Mouse (Mus musculus) limb, embryonic 13.5 days (tissue): Measurements from ENCODE around the gene Gm6793. TPM values are rescaled to one million over a fixed set of nuclear protein-coding genes. Genes with fewer than 3 reads are reported as not detected.

Source experiments
- ATAC-seq: fragments of 200-750 bp; cut with Nextera tagmentation; 2 replicates; pipeline ENCODE4 v1.8.0; 2017; ENCODE audit warnings: low read depth, moderate number of reproducible peaks, moderate TSS enrichment; ENCODE audit not compliant: low FRiP score
- H3K27ac ChIP-seq: fragments of 300-500 bp; sonication (generic); 2 replicates; pipeline ENCODE4 v1.5.1; 2015; ENCODE audit warnings: inconsistent platforms, mild to moderate bottlenecking, moderate library complexity
- H3K27me3 ChIP-seq: fragments of 300-500 bp; sonication (generic); 2 replicates; pipeline ENCODE4 v1.6.1; 2015; ENCODE audit warnings: mild to moderate bottlenecking, inconsistent platforms
- H3K36me3 ChIP-seq: fragments of 300-500 bp; sonication (generic); 2 replicates; pipeline ENCODE4 v1.6.1; 2015; ENCODE audit warnings: inconsistent platforms, mild to moderate bottlenecking, moderate library complexity
- H3K4me1 ChIP-seq: fragments of 300-500 bp; sonication (generic); 2 replicates; pipeline ENCODE4 v1.6.1; 2015; ENCODE audit warnings: inconsistent platforms
- H3K4me2 ChIP-seq: fragments of 300-500 bp; sonication (generic); replicated peaks from 2 replicates; pipeline ENCODE4 v1.6.1; 2015; ENCODE audit warnings: inconsistent platforms, mild to moderate bottlenecking, moderate library complexity
- H3K4me3 ChIP-seq: fragments of 300-500 bp; sonication (generic); 2 replicates; pipeline ENCODE4 v1.5.1; 2015; ENCODE audit warnings: moderate library complexity, mild to moderate bottlenecking, inconsistent platforms
- H3K9ac ChIP-seq: fragments of 300-500 bp; sonication (generic); 2 replicates; pipeline ENCODE4 v1.6.1; 2015; ENCODE audit warnings: mild to moderate bottlenecking, inconsistent platforms
- H3K9me3 ChIP-seq: fragments of 300-500 bp; sonication (generic); 2 replicates; pipeline ENCODE4 v1.6.1; 2016; ENCODE audit warnings: inconsistent platforms
- WGBS: fragments of 180-500 bp; shearing (Covaris S2); methylation state at CpG from one replicate; pipeline ENCODE4 v1.1.7; 2015; 5-methylcytosine and 5-hydroxymethylcytosine counted together
- polyA plus RNA-seq: library from polyadenylated mRNA; unstranded; fragments of >200 nt; fragmentation: Nextera tagmentation; extraction: Ambion mirVana; gene quantifications from 2 replicates; pipeline ENCODE4 v1.2.1, GENCODE M21; 2015

The Gm6793 gene
- polyA plus RNA-seq, 1 experiment from 2014 or later: 0.45 TPM

DNA sequence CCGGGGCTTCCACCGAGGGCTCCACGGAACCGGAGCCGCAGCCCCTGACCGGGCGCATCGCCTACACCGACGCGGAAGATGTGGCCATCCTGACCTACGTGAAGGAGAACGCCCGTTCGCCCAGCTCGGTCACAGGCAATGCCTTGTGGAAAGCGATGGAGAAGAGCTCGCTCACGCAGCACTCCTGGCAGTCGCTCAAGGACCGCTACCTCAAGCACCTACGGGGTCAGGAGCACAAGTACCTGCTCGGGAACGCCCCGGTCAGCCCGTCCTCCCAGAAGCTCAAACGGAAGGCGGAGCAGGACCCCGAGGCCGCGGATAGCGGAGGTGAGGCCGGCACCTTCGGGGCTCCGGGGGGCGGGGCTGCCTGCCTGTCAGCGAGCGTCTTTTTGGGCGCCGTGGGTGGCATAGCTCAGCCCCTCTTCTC, 3.0 kb downstream of the Gm6793 start:
- peak overlapping the region; percentile 92 for H3K9ac ChIP-seq
- peak; percentile 12; the same call in 1 of the 2 replicates for ATAC-seq
- no peaks in the 10 kb centered on the region for H3K9me3 ChIP-seq
- peaks cover 29% of the 10 kb centered on the region for H3K36me3 ChIP-seq
- peak overlapping the region; percentile 88 for H3K27ac ChIP-seq
- no peaks in the 10 kb centered on the region for H3K27me3 ChIP-seq
- H3K4me2 ChIP-seq: peak overlapping the region; percentile 93
- peak overlapping the region; percentile 96 for H3K4me3 ChIP-seq
- H3K4me1 ChIP-seq: peaks cover 23% of the 10 kb centered on the region
- WGBS: 0% methylated on average over 40 of the region's 40 CpGs

DNA sequence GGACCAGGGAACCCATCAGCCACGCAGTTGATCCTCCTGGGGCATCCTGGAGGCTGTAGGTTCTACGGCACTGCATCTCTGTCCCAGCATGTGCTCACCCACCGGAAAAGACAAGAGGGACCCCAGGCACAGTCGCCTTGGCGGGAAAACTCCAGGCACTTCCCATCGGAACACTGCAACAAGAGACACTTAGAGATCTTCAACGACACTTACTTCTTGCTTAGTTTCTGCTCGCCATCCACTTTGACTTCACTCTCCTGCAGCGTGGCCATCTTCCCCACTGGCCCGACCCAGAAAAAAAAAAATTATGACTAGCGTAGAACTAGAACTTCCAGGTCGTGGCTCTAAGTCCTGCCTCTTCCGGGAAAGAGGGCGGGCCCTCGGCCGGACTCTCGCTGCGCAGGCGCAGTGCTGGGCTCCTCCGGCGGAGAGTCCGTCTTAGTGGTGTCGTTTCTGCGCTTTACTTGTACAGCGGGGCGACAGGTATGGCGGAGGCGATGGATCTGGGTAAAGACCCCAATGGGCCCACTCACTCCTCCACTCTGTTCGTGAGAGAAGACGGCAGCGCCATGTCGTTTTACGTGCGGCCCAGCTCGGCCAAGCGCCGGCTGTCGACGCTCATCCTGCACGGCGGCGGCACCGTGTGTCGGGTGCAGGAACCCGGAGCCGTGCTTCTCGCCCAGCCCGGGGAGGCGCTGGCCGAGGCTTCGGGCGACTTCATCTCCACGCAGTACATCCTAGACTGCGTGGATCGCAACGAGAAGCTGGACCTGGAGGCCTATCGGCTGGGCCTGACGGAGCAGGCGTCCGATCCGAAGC, 3.6 kb downstream of the Gm6793 start, which contains the start of the genes Kars and Terf2ip:
Gene Kars (minus strand): TSS at position 327 of the 819 bp plus-strand sequence.
Gene Terf2ip (plus strand): TSS at position 402 of the 819 bp plus-strand sequence.
- ATAC-seq: peak; percentile 94
- H3K36me3 ChIP-seq: peaks cover 29% of the 10 kb centered on the region
- peak within 1 kb of the TSS; percentile 92 for H3K9ac ChIP-seq
- H3K27ac ChIP-seq: peak within 1 kb of the TSS; percentile 88
- no peaks in the 10 kb centered on the region for H3K27me3 ChIP-seq
- H3K4me2 ChIP-seq: peak within 1 kb of the TSS; percentile 93
- WGBS: under 1% methylated on average over 61 of the region's 61 CpGs
- H3K4me1 ChIP-seq: peaks cover 23% of the 10 kb centered on the region
- peak within 1 kb of the TSS; percentile 96 for H3K4me3 ChIP-seq
- H3K9me3 ChIP-seq: no peaks in the 10 kb centered on the region

DNA sequence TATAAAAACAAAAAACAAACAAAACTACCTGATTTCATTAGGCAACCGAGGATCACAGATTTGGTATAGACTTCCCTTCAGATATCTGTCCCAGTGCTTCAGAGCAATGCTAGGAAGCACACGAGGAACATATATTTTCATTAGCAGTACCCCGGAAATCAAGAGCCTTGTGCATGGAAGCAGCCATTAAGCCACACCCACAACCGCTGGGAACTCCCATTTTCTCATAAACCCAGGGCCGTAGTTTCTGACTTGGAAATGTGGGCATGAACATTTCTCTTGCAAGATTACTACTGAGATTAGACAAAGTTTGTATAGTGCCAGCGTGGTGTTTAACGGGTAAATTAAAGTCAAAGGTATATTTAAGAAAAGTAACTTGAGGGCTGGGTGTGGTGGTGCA, 5.3 kb downstream of the Gm6793 start:
- Histone ChIP-seq H3K9me3 (no peaks in the 10 kb centered on the region), H3K4me1 (peaks cover 23% of the 10 kb centered on the region), H3K9ac (no peak overlapping the region), H3K4me3 (peak overlapping the region; percentile 96; the same call in 1 of the 2 replicates), H3K4me2 (peak overlapping the region; percentile 93), H3K36me3 (peaks cover 35% of the 10 kb centered on the region), H3K27me3 (no peaks in the 10 kb centered on the region), H3K27ac (no peak overlapping the region)
- no peak for ATAC-seq
- 84% methylated on average over 7 of the region's 7 CpGs for WGBS

DNA sequence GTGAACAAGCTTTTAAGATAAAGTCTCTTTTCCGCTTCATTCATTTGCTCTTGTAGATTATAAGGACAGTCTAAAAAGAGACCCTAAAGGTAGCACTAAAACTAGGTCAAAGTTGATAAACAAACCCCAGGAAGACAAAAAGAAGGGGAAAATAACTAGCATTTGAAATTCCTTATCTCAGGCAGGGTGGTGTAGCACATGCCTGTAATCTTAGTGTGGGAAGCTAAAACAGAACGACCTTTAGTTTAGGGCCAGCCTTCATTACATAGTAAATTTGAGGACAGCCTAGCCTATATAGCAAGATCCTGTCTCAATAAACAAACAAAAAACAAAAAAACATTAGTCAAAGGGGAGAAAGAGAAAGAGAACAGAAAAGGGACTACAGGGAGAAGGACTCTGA, 7.2 kb downstream of the Gm6793 start:
- ATAC-seq: no peak
- H3K36me3 ChIP-seq: peaks cover 51% of the 10 kb centered on the region
- no peak overlapping the region for H3K9ac ChIP-seq
- peaks cover 17% of the 10 kb centered on the region for H3K4me1 ChIP-seq
- no peaks in the 10 kb centered on the region for H3K9me3 ChIP-seq
- H3K4me2 ChIP-seq: no peak overlapping the region
- H3K4me3 ChIP-seq: no peak overlapping the region
- H3K27ac ChIP-seq: no peak overlapping the region
- no peaks in the 10 kb centered on the region for H3K27me3 ChIP-seq
- WGBS: 84% methylated on average over 2 of the region's 2 CpGs

DNA sequence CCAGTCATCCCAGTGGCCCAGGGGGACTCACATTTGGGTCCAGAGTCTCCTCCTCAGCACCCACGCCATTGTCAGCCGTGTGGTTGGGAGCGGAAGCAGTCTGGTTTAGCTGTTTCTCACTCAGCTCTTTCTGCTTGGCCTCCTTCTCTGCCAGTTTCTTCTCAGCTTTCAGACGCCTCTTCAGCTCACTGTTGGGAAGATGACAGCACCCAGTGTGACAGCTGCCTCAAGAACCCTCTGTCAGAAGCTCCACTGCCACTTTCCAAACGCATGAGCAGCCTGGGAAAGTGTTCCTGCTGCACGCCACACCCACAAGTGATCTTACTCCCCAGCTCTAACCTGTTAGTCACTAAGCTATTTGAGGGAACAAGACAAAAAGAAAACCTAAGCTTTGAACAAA, 9.2 kb downstream of the Gm6793 start:
- H3K4me1 ChIP-seq: peaks cover 12% of the 10 kb centered on the region
- 91% methylated on average over 6 of the region's 6 CpGs for WGBS
- peaks cover 72% of the 10 kb centered on the region for H3K36me3 ChIP-seq
- no peak overlapping the region for H3K4me3 ChIP-seq
- no peak for ATAC-seq
- no peak overlapping the region for H3K27ac ChIP-seq
- H3K4me2 ChIP-seq: no peak overlapping the region
- H3K9ac ChIP-seq: no peak overlapping the region
- no peaks in the 10 kb centered on the region for H3K9me3 ChIP-seq
- H3K27me3 ChIP-seq: no peaks in the 10 kb centered on the region

DNA sequence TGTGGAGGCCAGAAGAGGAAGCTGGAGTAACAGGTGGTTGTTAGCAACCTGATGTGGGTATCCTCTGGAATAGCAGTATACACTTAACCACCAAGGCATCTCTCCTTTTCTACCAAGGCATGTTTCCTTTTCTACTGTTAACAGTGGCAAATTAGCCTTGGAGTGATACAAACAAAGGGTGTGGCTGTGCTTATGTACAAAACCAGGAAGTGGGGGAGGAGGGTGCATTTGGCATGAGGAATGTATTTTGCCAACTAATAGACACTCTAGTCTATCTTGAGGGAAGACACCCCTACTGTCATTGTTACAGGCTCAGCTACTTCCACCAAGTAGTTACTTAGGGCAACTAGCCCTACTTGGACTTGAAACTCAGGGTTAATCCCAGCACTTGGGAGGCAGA, 10.1 kb downstream of the Gm6793 start:
- Histone ChIP-seq H3K27ac (no peak overlapping the region), H3K4me3 (no peak overlapping the region), H3K36me3 (peaks cover 81% of the 10 kb centered on the region), H3K9ac (no peak overlapping the region), H3K9me3 (no peaks in the 10 kb centered on the region), H3K27me3 (no peaks in the 10 kb centered on the region), H3K4me1 (peaks cover 4% of the 10 kb centered on the region), H3K4me2 (no peak overlapping the region)
- no peak for ATAC-seq

DNA sequence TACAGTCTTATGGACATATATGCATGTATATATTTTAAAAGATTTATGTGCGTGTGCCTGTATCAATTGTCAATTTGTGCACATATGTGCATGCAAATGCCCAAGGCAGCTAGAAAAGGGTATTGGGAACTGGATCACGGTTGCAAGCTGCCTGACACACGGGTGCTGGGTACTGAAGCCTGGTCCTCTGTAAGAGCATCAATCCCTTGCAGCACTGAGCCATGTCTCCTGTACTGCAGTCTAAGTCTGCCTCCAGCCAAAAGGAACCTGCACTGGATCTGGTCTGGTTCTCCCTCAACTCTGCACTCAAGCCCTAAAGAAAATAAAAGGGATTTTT, 22.2 kb downstream of the Gm6793 start:
- Histone ChIP-seq H3K9me3 (no peaks in the 10 kb centered on the region), H3K27me3 (no peaks in the 10 kb centered on the region), H3K4me2 (peak overlapping the region; percentile 74; the same call in 1 of the 2 replicates), H3K9ac (no peak overlapping the region), H3K4me3 (peak overlapping the region; percentile 61; the same call in 1 of the 2 replicates), H3K36me3 (peaks cover 67% of the 10 kb centered on the region), H3K27ac (no peak overlapping the region), H3K4me1 (peaks cover 7% of the 10 kb centered on the region; the same call in 1 of the 2 replicates)
- ATAC-seq: no peak
- 76% methylated on average over 3 of the region's 3 CpGs for WGBS

DNA sequence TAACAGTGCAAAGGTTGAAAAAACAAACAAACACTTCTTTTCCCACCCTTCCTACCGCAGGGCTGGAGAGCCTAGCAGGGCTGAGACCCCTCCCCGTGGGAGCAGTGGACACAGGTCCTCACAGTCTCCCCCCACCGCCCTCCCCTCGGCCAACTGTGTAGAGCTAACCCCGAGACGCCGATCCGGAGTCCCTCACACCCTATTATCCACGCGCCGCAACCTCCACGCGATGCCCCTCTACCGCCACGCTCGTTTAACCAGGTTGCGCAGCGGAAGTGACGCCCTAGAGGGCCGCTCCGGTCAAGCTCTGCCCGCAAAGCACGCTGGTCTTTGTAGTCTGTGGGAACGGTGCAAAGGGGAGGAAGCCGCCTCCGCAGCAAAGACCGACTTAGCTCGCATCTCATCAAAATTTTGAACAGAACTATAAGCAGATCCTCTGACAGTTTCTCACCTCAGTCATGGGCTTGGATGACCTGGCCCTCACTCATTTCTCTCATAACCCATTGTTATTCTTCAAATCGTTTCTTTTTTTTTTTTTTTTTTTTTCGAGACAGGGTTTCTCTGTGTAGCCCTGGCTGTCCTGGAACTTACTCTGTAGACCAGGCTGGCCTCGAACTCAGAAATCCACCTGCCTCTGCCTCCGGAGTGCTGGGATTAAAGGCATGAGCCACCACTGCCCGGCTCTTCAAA, 22.7 kb downstream of the Gm6793 start, which contains the start of gene Adat1:
Gene Adat1 (minus strand): TSS at position 290 of the 690 bp plus-strand sequence.
- peaks cover 7% of the 10 kb centered on the region; the same call in 1 of the 2 replicates for H3K4me1 ChIP-seq
- H3K9me3 ChIP-seq: no peaks in the 10 kb centered on the region
- H3K27me3 ChIP-seq: no peaks in the 10 kb centered on the region
- peak within 1 kb of the TSS; percentile 77 for H3K9ac ChIP-seq
- peak within 1 kb of the TSS; percentile 74 for H3K4me2 ChIP-seq
- peak within 1 kb of the TSS; percentile 61 for H3K4me3 ChIP-seq
- no peak within 1 kb of the TSS for H3K27ac ChIP-seq
- ATAC-seq: peak; percentile 97
- WGBS: 4% methylated on average over 33 of the region's 33 CpGs
- H3K36me3 ChIP-seq: peaks cover 67% of the 10 kb centered on the region

DNA sequence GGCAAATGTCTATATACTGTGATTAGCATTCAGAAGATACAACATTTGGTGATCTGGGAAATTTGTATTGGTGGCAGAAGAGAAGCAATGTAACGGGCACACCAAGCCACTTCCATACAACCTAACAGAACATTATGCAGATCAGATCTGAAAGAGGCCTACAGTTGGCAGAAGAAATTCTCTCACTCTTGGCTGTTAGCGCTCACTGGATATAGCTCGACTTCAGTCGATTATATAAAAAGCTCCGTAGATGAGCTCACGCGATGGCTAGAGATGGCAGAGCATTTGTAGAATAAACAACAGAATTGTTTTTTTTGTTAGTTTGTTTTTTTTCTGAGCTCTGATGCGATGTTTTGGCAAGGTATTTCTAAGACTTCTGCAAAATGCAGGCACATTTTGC, 23.6 kb downstream of the Gm6793 start:
- Histone ChIP-seq H3K9ac (peak overlapping the region; percentile 77), H3K27ac (no peak overlapping the region), H3K4me2 (peak overlapping the region; percentile 74), H3K36me3 (peaks cover 64% of the 10 kb centered on the region), H3K27me3 (no peaks in the 10 kb centered on the region), H3K4me1 (peaks cover 7% of the 10 kb centered on the region; the same call in 1 of the 2 replicates), H3K9me3 (no peaks in the 10 kb centered on the region), H3K4me3 (peak overlapping the region; percentile 61)
- no peak for ATAC-seq
- 65% methylated on average over 8 of the region's 8 CpGs for WGBS

DNA sequence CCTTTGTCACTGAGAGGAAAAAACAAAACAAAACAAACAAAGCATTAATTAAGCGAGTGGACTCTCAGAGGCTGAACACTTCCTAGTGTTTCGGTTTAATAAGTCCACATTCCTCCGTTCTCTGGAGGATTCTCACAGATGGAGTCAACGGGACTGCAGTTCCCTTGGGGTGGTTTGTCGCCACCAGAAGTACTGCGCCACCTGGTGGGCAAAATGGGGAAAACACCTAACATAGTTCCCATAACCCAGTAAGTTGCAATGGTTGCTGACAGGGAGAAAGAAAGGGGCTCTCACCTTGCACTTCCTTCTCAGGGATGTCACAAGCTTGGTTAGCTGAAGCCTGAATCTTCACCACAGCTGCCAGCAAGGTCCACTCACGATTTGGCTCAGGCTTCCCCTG, 24.9 kb downstream of the Gm6793 start:
- Histone ChIP-seq H3K4me3 (no peak overlapping the region), H3K9me3 (no peaks in the 10 kb centered on the region), H3K9ac (no peak overlapping the region), H3K4me1 (peaks cover 7% of the 10 kb centered on the region; the same call in 1 of the 2 replicates), H3K36me3 (peaks cover 63% of the 10 kb centered on the region), H3K27ac (no peak overlapping the region), H3K4me2 (no peak overlapping the region), H3K27me3 (no peaks in the 10 kb centered on the region)
- whole genome bisulfite sequencing: 15% methylated on average over 7 of the region's 7 CpGs
- no peak for ATAC-seq

DNA sequence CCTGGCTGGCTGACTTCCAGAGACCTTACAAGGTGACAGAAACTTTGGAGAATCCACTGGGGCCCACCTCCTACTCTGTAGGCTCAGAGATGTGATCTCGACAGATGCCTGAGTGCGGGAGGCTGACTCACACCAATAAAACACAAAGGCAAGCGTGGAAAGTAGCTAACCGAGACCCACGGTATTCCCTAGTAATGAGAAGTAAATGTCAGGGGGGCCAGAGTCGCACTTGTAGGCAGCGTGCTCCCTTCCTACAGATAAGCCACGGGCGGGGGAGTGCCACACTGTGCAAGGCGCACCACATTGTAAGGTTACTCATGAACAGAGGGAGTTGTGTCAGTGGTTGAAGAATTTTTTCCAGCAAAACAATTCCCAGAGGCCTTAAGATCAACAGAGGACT, 30.3 kb downstream of the Gm6793 start:
- Histone ChIP-seq H3K27me3 (no peaks in the 10 kb centered on the region), H3K9me3 (no peaks in the 10 kb centered on the region), H3K27ac (0 out of 2 replicates have a peak overlapping the region, but pooled peaks have one; percentile 10), H3K9ac (no peak overlapping the region), H3K36me3 (peaks cover 72% of the 10 kb centered on the region), H3K4me2 (no peak overlapping the region), H3K4me1 (no peaks in the 10 kb centered on the region), H3K4me3 (no peak overlapping the region)
- WGBS: 85% methylated on average over 10 of the region's 10 CpGs
- ATAC-seq: no peak

DNA sequence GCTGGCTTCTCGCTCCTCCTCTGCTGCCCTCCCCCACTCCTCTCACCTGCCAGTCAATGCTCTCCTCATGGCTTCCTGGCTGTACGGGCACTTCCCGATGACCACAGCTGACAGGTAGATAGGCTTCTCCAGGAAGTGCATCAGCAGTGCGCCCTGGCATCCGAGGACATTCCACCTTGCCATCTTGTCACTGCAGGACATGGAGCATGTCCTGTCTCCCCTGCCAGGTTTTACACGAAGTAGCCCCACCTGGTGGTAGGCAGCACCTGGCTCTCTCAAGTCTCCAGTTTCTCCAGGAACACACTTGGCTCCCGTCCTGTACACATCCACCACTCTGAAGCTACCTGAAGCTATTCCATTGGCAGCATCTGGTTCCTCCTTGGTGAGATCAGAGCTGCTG, 32.7 kb downstream of the Gm6793 start:
- H3K36me3 ChIP-seq: peaks cover 65% of the 10 kb centered on the region
- 73% methylated on average over 7 of the region's 7 CpGs for WGBS

More for the DNA sequence above, 32.7 kb downstream of the Gm6793 start:
- no peak overlapping the region for H3K27ac ChIP-seq
- H3K4me2 ChIP-seq: no peak overlapping the region
- H3K4me3 ChIP-seq: no peak overlapping the region
- no peaks in the 10 kb centered on the region for H3K4me1 ChIP-seq
- no peak for ATAC-seq
- H3K9ac ChIP-seq: no peak overlapping the region
- H3K27me3 ChIP-seq: no peaks in the 10 kb centered on the region
- no peaks in the 10 kb centered on the region for H3K9me3 ChIP-seq
